ENCODE assay signal across 8 mouse cellular contexts in the genomic region with DNA sequence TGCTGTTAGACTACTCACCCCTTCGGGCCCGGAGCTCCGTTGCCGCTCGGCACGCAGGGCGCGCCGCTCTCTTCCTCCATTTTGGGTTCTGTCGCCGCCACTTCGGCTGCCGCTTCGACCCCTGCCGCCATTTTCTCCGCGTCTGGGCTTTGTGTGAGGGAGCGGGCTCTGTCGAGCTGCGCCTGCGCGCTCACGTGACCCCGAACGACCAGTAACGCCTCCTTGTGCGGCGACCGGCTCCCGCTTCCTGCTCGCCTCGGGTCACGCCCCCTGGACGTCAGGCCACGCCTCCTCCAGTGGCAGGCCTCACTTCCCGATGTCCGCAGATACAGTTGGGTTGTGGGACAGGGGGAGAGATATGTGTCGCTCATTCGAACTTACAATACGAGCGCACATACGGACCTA. TPM values are rescaled to one million over a fixed set of nuclear protein-coding genes. Genes with fewer than 3 reads are reported as not detected.
DNase-seq lines count a peak whose midpoint lies in the region; ATAC-seq and TF ChIP-seq lines count a peak whose summit lies in the region.

No protein-coding gene starts in this region.

- peak overlapping the region; percentile 72 to 82 (median 78) for H3K4me3 ChIP-seq in CH12.LX (replicated peaks in 1 of 3; ENCODE audit: low read depth in 2 of 3, low read length in 2 of 3, poor library complexity in 1 of 3)
- H3K4me3 ChIP-seq in forebrain, embryonic 11.5 days (ENCODE audit: low read depth, low read length) = peak overlapping the region; percentile 64
- H3K4me3 ChIP-seq in heart, postnatal 0 days (ENCODE audit: low read depth, low read length) = peak overlapping the region; percentile 89
- H3K4me3 ChIP-seq in liver, embryonic 16.5 days (ENCODE audit: low read depth, low read length) = peak overlapping the region; percentile 89
- H3K4me3 ChIP-seq in neural tube, embryonic 13.5 days = peak overlapping the region; percentile 86
- H3K4me3 ChIP-seq in testis, adult 2 months (ENCODE audit: control insufficient read depth, low read depth, low read length) = peak overlapping the region; percentile 98

- in situ Hi-C loops in CH12.LX (cut with MboI; ENCODE audit: low pct_ligation_motif_present, low pct_unique_long_range_greater_than_20kb, low sequenced_read_pairs) = no loop called here

- peak overlapping the region; percentile 76 for H3K27ac ChIP-seq in CH12.LX (ENCODE audit: insufficient read depth, low read depth)
- peak overlapping the region; percentile 78 for H3K27ac ChIP-seq in forebrain, embryonic 11.5 days (ENCODE audit: low read depth, low read length)
- H3K27ac ChIP-seq in heart, postnatal 0 days (ENCODE audit: low read depth) = peak overlapping the region; percentile 98
- peak overlapping the region; percentile 88 for H3K27ac ChIP-seq in liver, embryonic 16.5 days (ENCODE audit: low read length)
- H3K27ac ChIP-seq in neural tube, embryonic 13.5 days (replicated peaks) = peak overlapping the region; percentile 98
- peak overlapping the region; percentile 98 for H3K27ac ChIP-seq in testis, adult 2 months (ENCODE audit: control insufficient read depth, insufficient read depth, low read depth, low read length)

- H3K9ac ChIP-seq in CH12.LX (ENCODE audit: insufficient read depth, low read depth) = peak overlapping the region; percentile 84
- H3K9ac ChIP-seq in forebrain, embryonic 11.5 days (ENCODE audit: low read length) = peak overlapping the region; percentile 99
- peak overlapping the region; percentile 98 for H3K9ac ChIP-seq in heart, postnatal 0 days (replicated peaks; ENCODE audit: low read depth, low read length)
- H3K9ac ChIP-seq in liver, embryonic 16.5 days (ENCODE audit: low read depth, low read length) = peak overlapping the region; percentile 96
- peak overlapping the region; percentile 96 for H3K9ac ChIP-seq in neural tube, embryonic 13.5 days

- TF ChIP-seq RAD21 in CH12.LX (IDR thresholded peaks at IDR 0.05; ENCODE audit: low read depth, low read length) = no peak

- peaks cover 5 to 43% of the 10 kb centered on the region in 2 experiments; a peak in 2 of 4 replicates for H3K4me1 ChIP-seq in CH12.LX (ENCODE audit: control insufficient read depth in 1 of 2, insufficient read depth in 2 of 2)
- H3K4me1 ChIP-seq in forebrain, embryonic 11.5 days (replicated peaks; ENCODE audit: control insufficient read depth, insufficient read depth, low read length) = peaks cover 10% of the 10 kb centered on the region
- H3K4me1 ChIP-seq in heart, postnatal 0 days (ENCODE audit: control insufficient read depth, insufficient read depth) = peaks cover 34% of the 10 kb centered on the region
- H3K4me1 ChIP-seq in liver, embryonic 16.5 days (ENCODE audit: control insufficient read depth, low read depth, low read length) = peaks cover 31% of the 10 kb centered on the region
- peaks cover 47% of the 10 kb centered on the region for H3K4me1 ChIP-seq in neural tube, embryonic 13.5 days (replicated peaks)
- no peaks in the 10 kb centered on the region; the same call in 1 of the 2 replicates for H3K4me1 ChIP-seq in testis, adult 2 months (ENCODE audit: control insufficient read depth, insufficient read depth, low read length)

- WGBS in forebrain, embryonic 11.5 days = under 1% methylated on average over 42 of the region's 42 CpGs
- WGBS in heart, postnatal 0 days = under 1% methylated on average over 42 of the region's 42 CpGs
- WGBS in liver, embryonic 16.5 days (ENCODE audit: insufficient replicate concordance) = under 1% methylated on average over 42 of the region's 42 CpGs
- WGBS in neural tube, embryonic 13.5 days = under 1% methylated on average over 39 of the region's 42 CpGs

- peak; percentile 98 for ATAC-seq in forebrain, embryonic 11.5 days (replicated peaks; ENCODE audit: low FRiP score)
- ATAC-seq in heart, postnatal 0 days (ENCODE audit: insufficient read depth, low read depth) = peak; percentile 99
- ATAC-seq in liver, embryonic 16.5 days (ENCODE audit: low read depth) = peak; percentile 98
- peak; percentile 97 for ATAC-seq in neural tube, embryonic 13.5 days (ENCODE audit: low read depth)

- dilution Hi-C loops in CH12.LX (cut with MboI; ENCODE audit: extremely low pct_ligation_motif_present, extremely low pct_unique_long_range_greater_than_20kb, low sequenced_read_pairs) = no loop called here

- no peaks in the 10 kb centered on the region for H3K27me3 ChIP-seq in CH12.LX (replicated peaks)
- H3K27me3 ChIP-seq in forebrain, embryonic 11.5 days (ENCODE audit: control insufficient read depth, insufficient read depth, low read length) = no peaks in the 10 kb centered on the region
- H3K27me3 ChIP-seq in heart, postnatal 0 days (ENCODE audit: control insufficient read depth, insufficient read depth, low read length) = no peaks in the 10 kb centered on the region
- no peaks in the 10 kb centered on the region for H3K27me3 ChIP-seq in liver, embryonic 16.5 days (ENCODE audit: control insufficient read depth, insufficient read depth, low read depth, low read length)
- no peaks in the 10 kb centered on the region for H3K27me3 ChIP-seq in neural tube, embryonic 13.5 days
- no peaks in the 10 kb centered on the region for H3K27me3 ChIP-seq in testis, adult 2 months (ENCODE audit: control insufficient read depth, insufficient read depth, low read length)

- no peak for TF ChIP-seq CTCF in CH12.LX (conservative IDR thresholded peaks at IDR 0.05 in 1 of 2, IDR thresholded peaks at IDR 0.05 in 1 of 2; ENCODE audit: low read depth in 2 of 2, low read length in 2 of 2)
- TF ChIP-seq CTCF in heart, postnatal 0 days (IDR thresholded peaks at IDR 0.05; ENCODE audit: low read depth) = peak; percentile 25; the same call in 1 of the 2 replicates
- TF ChIP-seq CTCF in testis, adult 2 months (IDR thresholded peaks at IDR 0.05; ENCODE audit: control insufficient read depth, insufficient read depth, insufficient replicate concordance, low read depth, low read length) = no peak

- DNase-seq in CH12.LX (ENCODE audit: extremely low read depth) = peak; percentile 97
- peak; percentile 89 for DNase-seq in c-Kit-positive CD71-positive TER-119-negative erythroid progenitor cells, embryonic 14.5 days (ENCODE audit: low read depth)
- DNase-seq in forebrain, embryonic 11.5 days (ENCODE audit: low spot score) = peak; percentile 99
- peak; percentile 97 for DNase-seq in heart, postnatal 0 days (ENCODE audit: low spot score)
- peak; percentile 100 for DNase-seq in kidney, postnatal 4 days

- no peaks in the 10 kb centered on the region for H3K9me3 ChIP-seq in CH12.LX (replicated peaks; ENCODE audit: low read length)
- no peaks in the 10 kb centered on the region for H3K9me3 ChIP-seq in forebrain, embryonic 11.5 days (ENCODE audit: control insufficient read depth, low read length)
- H3K9me3 ChIP-seq in heart, postnatal 0 days (replicated peaks; ENCODE audit: control insufficient read depth, low read length) = no peaks in the 10 kb centered on the region
- H3K9me3 ChIP-seq in liver, embryonic 16.5 days (replicated peaks; ENCODE audit: control insufficient read depth, low read length) = no peaks in the 10 kb centered on the region
- no peaks in the 10 kb centered on the region for H3K9me3 ChIP-seq in neural tube, embryonic 13.5 days

- peaks cover 46% of the 10 kb centered on the region for H3K79me2 ChIP-seq in CH12.LX (replicated peaks; ENCODE audit: control insufficient read depth, extremely low read depth, insufficient read depth, poor library complexity, severe bottlenecking)

- TF ChIP-seq POLR2A in CH12.LX (IDR thresholded peaks at IDR 0.05; ENCODE audit: low read depth, low read length) = peak; percentile 94
- peak; percentile 99 for TF ChIP-seq POLR2A in testis, adult 2 months (IDR thresholded peaks at IDR 0.05; ENCODE audit: control insufficient read depth, low read depth, low read length)

- TF ChIP-seq EP300 in CH12.LX (IDR thresholded peaks at IDR 0.05; ENCODE audit: low read length) = no peak
- no peak for TF ChIP-seq EP300 in heart, postnatal 0 days (IDR thresholded peaks at IDR 0.05; ENCODE audit: low read depth)

- peaks cover 2 to 24% of the 10 kb centered on the region in 2 experiments for H3K36me3 ChIP-seq in CH12.LX (replicated peaks in 1 of 2; ENCODE audit: control insufficient read depth in 1 of 2, insufficient read depth in 1 of 2, low read length in 1 of 2)
- no peaks in the 10 kb centered on the region for H3K36me3 ChIP-seq in forebrain, embryonic 11.5 days (ENCODE audit: control insufficient read depth, insufficient read depth, low read length)
- 0 out of 2 replicates have a peak, but pooled peaks cover 8% of the 10 kb centered on the region for H3K36me3 ChIP-seq in heart, postnatal 0 days (replicated peaks; ENCODE audit: control insufficient read depth, insufficient read depth, low read length)
- H3K36me3 ChIP-seq in liver, embryonic 16.5 days (ENCODE audit: control insufficient read depth, insufficient read depth) = peaks cover 12% of the 10 kb centered on the region
- 0 out of 2 replicates have a peak, but pooled peaks cover 2% of the 10 kb centered on the region for H3K36me3 ChIP-seq in neural tube, embryonic 13.5 days
- no peaks in the 10 kb centered on the region for H3K36me3 ChIP-seq in testis, adult 2 months (ENCODE audit: control insufficient read depth, insufficient read depth, low read length)

- peak overlapping the region; percentile 45 for H3K4me2 ChIP-seq in CH12.LX (ENCODE audit: insufficient read depth, low read depth, poor library complexity, severe bottlenecking)
- H3K4me2 ChIP-seq in forebrain, embryonic 11.5 days (ENCODE audit: low read depth, low read length, severe bottlenecking) = peak overlapping the region; percentile 96
- peak overlapping the region; percentile 95 for H3K4me2 ChIP-seq in heart, postnatal 0 days (ENCODE audit: low read depth, low read length)
- peak overlapping the region; percentile 96 for H3K4me2 ChIP-seq in liver, embryonic 16.5 days (ENCODE audit: low read depth, low read length)
- peak overlapping the region; percentile 98 for H3K4me2 ChIP-seq in neural tube, embryonic 13.5 days

RNA-seq across cellular contexts. Expression of gene Hnrnpm, which starts 1.4 kb away (rescaled TPM):
- total RNA-seq in CH12.LX (2012; rRNA removed) (174 and 217 TPM in 2 replicates), CH12.LX (2014; rRNA removed) (207 and 227 TPM in 2 replicates)
- polyA plus RNA-seq in CH12.LX (2012; ENCODE audit: insufficient read length, low read depth) = 756 and 975 TPM in 2 replicates
- 574 and 590 TPM in 2 replicates for polyA plus RNA-seq in forebrain, embryonic 11.5 days (2014; fragmentation: Nextera tagmentation; extraction: Ambion mirVana)
- total RNA-seq in heart, postnatal 0 days (2014; rRNA removed; ENCODE audit: low replicate concordance) = 47.1 and 54.3 TPM in 2 replicates
- 139 and 151 TPM in 2 replicates for polyA plus RNA-seq in heart, postnatal 0 days (2015; fragmentation: Nextera tagmentation; extraction: Ambion mirVana)
- polyA plus RNA-seq in liver, embryonic 16.5 days (2015; fragmentation: Nextera tagmentation; extraction: Ambion mirVana) = 121 and 124 TPM in 2 replicates
- 227 and 230 TPM in 2 replicates for polyA plus RNA-seq in neural tube, embryonic 13.5 days (2015; fragmentation: Nextera tagmentation; extraction: Ambion mirVana)
- polyA plus RNA-seq in testis, adult 2 months (2012; rRNA removed) = 75.6 and 92.2 TPM in 2 replicates

RNA-seq across cellular contexts. Expression of gene March2, which starts 33.2 kb away (rescaled TPM):
- 8.9 and 9.2 TPM in 2 replicates for total RNA-seq in CH12.LX (2012; rRNA removed)
- total RNA-seq in CH12.LX (2014; rRNA removed) = 9.3 and 9.7 TPM in 2 replicates
- 10.2 and 12.2 TPM in 2 replicates for polyA plus RNA-seq in CH12.LX (2012; ENCODE audit: insufficient read length, low read depth)
- 39.3 and 40.1 TPM in 2 replicates for polyA plus RNA-seq in forebrain, embryonic 11.5 days (2014; fragmentation: Nextera tagmentation; extraction: Ambion mirVana)
- total RNA-seq in heart, postnatal 0 days (2014; rRNA removed; ENCODE audit: low replicate concordance) = 117 and 124 TPM in 2 replicates
- 87.6 and 88.5 TPM in 2 replicates for polyA plus RNA-seq in heart, postnatal 0 days (2015; fragmentation: Nextera tagmentation; extraction: Ambion mirVana)
- polyA plus RNA-seq in liver, embryonic 16.5 days (2015; fragmentation: Nextera tagmentation; extraction: Ambion mirVana) = 256 and 281 TPM in 2 replicates
- polyA plus RNA-seq in neural tube, embryonic 13.5 days (2015; fragmentation: Nextera tagmentation; extraction: Ambion mirVana) = 68.2 and 74.9 TPM in 2 replicates
- polyA plus RNA-seq in testis, adult 2 months (2012; rRNA removed) = 92.4 and 96.3 TPM in 2 replicates

RNA-seq across cellular contexts. Expression of gene Pram1, which starts 47.4 kb away (rescaled TPM):
- total RNA-seq in CH12.LX (2012; rRNA removed) = 0.25 and 0.38 TPM in 2 replicates
- total RNA-seq in CH12.LX (2014; rRNA removed) = 0.21 TPM in 1 of 2 replicates, not detected in the other
- polyA plus RNA-seq in CH12.LX (2012; ENCODE audit: insufficient read length, low read depth) = 1.1 and 1.7 TPM in 2 replicates
- polyA plus RNA-seq in forebrain, embryonic 11.5 days (2014; fragmentation: Nextera tagmentation; extraction: Ambion mirVana) = 0.61 and 1.2 TPM in 2 replicates
- not detected in 2 replicates for total RNA-seq in heart, postnatal 0 days (2014; rRNA removed; ENCODE audit: low replicate concordance)
- polyA plus RNA-seq in heart, postnatal 0 days (2015; fragmentation: Nextera tagmentation; extraction: Ambion mirVana) = 0.08 and 0.29 TPM in 2 replicates
- 4.0 and 5.6 TPM in 2 replicates for polyA plus RNA-seq in liver, embryonic 16.5 days (2015; fragmentation: Nextera tagmentation; extraction: Ambion mirVana)
- polyA plus RNA-seq in neural tube, embryonic 13.5 days (2015; fragmentation: Nextera tagmentation; extraction: Ambion mirVana) = 0.36 and 0.80 TPM in 2 replicates
- polyA plus RNA-seq in testis, adult 2 months (2012; rRNA removed) = 0.25 and 0.33 TPM in 2 replicates

RNA-seq across cellular contexts. Expression of gene Zfp414, which starts 56.4 kb away (rescaled TPM):
- total RNA-seq in CH12.LX (2012; rRNA removed) = 9.9 TPM in 2 replicates
- 5.4 and 6.6 TPM in 2 replicates for total RNA-seq in CH12.LX (2014; rRNA removed)
- polyA plus RNA-seq in CH12.LX (2012; ENCODE audit: insufficient read length, low read depth) = 24.8 and 34.3 TPM in 2 replicates
- 71.8 and 85.4 TPM in 2 replicates for polyA plus RNA-seq in forebrain, embryonic 11.5 days (2014; fragmentation: Nextera tagmentation; extraction: Ambion mirVana)
- 29.0 and 39.9 TPM in 2 replicates for total RNA-seq in heart, postnatal 0 days (2014; rRNA removed; ENCODE audit: low replicate concordance)
- polyA plus RNA-seq in heart, postnatal 0 days (2015; fragmentation: Nextera tagmentation; extraction: Ambion mirVana) = 20.3 and 21.4 TPM in 2 replicates
- 14.4 and 17.9 TPM in 2 replicates for polyA plus RNA-seq in liver, embryonic 16.5 days (2015; fragmentation: Nextera tagmentation; extraction: Ambion mirVana)
- polyA plus RNA-seq in neural tube, embryonic 13.5 days (2015; fragmentation: Nextera tagmentation; extraction: Ambion mirVana) = 52.2 and 59.8 TPM in 2 replicates
- 33.0 and 33.9 TPM in 2 replicates for polyA plus RNA-seq in testis, adult 2 months (2012; rRNA removed)

Comparison
In these comparisons a context has a peak if more than half of its experiments do, and no peak if none do; other contexts are left out.
1. Peak in every context shown above with its lines: DNase-seq, ATAC-seq, H3K4me3 ChIP-seq and H3K27ac ChIP-seq.
2. H3K4me2 ChIP-seq: peak in every context shown above with its lines; median percentile 98 in neural tube, embryonic 13.5 days; 96 in forebrain, embryonic 11.5 days; 96 in liver, embryonic 16.5 days; 95 in heart, postnatal 0 days; 45 in CH12.LX.